Mouse (Mus musculus) hindbrain, postnatal 0 days (tissue): ENCODE data around the gene 2410131K14Rik. TPM values are rescaled to one million over a fixed set of nuclear protein-coding genes. Genes with fewer than 3 reads are reported as not detected.

Experiments
- ATAC-seq: fragments of 200-750 bp; cut with Nextera tagmentation; 2 replicates; pipeline ENCODE4 v1.8.0; 2017; ENCODE audit warnings: mild to moderate bottlenecking, moderate TSS enrichment, moderate library complexity
- DNase-seq: peaks from one replicate; pipeline ENCODE4 v3.0.0-alpha.2; 2015; ENCODE audit warnings: low spot score
- H3K27ac ChIP-seq: fragments of 300-500 bp; sonication (generic); 2 replicates; pipeline ENCODE4 v1.5.1; 2014; ENCODE audit warnings: mild to moderate bottlenecking
- H3K27me3 ChIP-seq: fragments of 300-500 bp; sonication (generic); 2 replicates; pipeline ENCODE4 v1.6.1; 2014; ENCODE audit warnings: low read length, mixed read lengths; ENCODE audit not compliant: insufficient read depth
- H3K36me3 ChIP-seq: fragments of 300-500 bp; sonication (generic); 2 replicates; pipeline ENCODE4 v1.6.1; 2014; ENCODE audit warnings: low read length, mixed read lengths; ENCODE audit not compliant: insufficient read depth
- H3K4me1 ChIP-seq: fragments of 300-500 bp; sonication (generic); 2 replicates; pipeline ENCODE4 v1.6.1; 2014; ENCODE audit warnings: antibody characterized with exemption, low read length, mixed read lengths; ENCODE audit not compliant: insufficient read depth
- H3K4me2 ChIP-seq: fragments of 300-500 bp; sonication (generic); 2 replicates; pipeline ENCODE4 v1.6.1; 2014; ENCODE audit warnings: low read depth, mild to moderate bottlenecking, low read length, moderate library complexity, mixed read lengths
- H3K4me3 ChIP-seq: fragments of 300-500 bp; sonication (generic); 2 replicates; pipeline ENCODE4 v1.5.1; 2014; ENCODE audit warnings: low read length
- H3K9ac ChIP-seq: fragments of 300-500 bp; sonication (generic); replicated peaks from 2 replicates; pipeline ENCODE4 v1.6.1; 2014; ENCODE audit warnings: mild to moderate bottlenecking, low read length, moderate library complexity, mixed read lengths
- H3K9me3 ChIP-seq: fragments of 300-500 bp; sonication (generic); 2 replicates; pipeline ENCODE4 v1.6.1; 2016; ENCODE audit warnings: low read length, mixed read lengths
- CTCF ChIP-seq: IDR thresholded peaks from 2 replicates; pipeline ENCODE4 v1.5.1; 2016; ENCODE audit warnings: antibody characterized with exemption, control low read depth, low read depth
- WGBS: fragments of 180-500 bp; shearing (Covaris S2); extraction: QIAGEN DNeasy Blood & Tissue Kit; methylation state at CpG from one replicate; pipeline ENCODE4 v1.1.7; 2014; 5-methylcytosine and 5-hydroxymethylcytosine counted together
- polyA plus RNA-seq: library from polyadenylated mRNA; unstranded; fragments of >200 nt; fragmentation: Nextera tagmentation; extraction: Ambion mirVana; gene quantifications from 2 replicates; pipeline ENCODE4 v1.2.1, GENCODE M21; 2015
- total RNA-seq: library from RNA; depleted of rRNA; stranded (reverse); fragments of >200 nt; gene quantifications from 2 replicates; pipeline ENCODE4 v1.2.3, GENCODE M21; 2014

The 2410131K14Rik gene
- total and polyA plus RNA-seq, 2 experiments from 2014 or later: 18.0 to 30.4 TPM

GRCm38 (mm10) chr5:118245606-118246308 lies 730 bp downstream of the 2410131K14Rik start:
- H3K4me2 ChIP-seq: peak overlapping the region; percentile 74
- H3K4me3 ChIP-seq: peak overlapping the region; percentile 51
- H3K27ac ChIP-seq: peak overlapping the region; percentile 85
- no peaks in the 10 kb centered on the region for H3K9me3 ChIP-seq
- H3K27me3 ChIP-seq: no peaks in the 10 kb centered on the region
- no peak for TF ChIP-seq CTCF
- peaks cover 23% of the 10 kb centered on the region; the same call in 1 of the 2 replicates for H3K36me3 ChIP-seq
- WGBS: 8% methylated on average over 15 of the region's 15 CpGs
- ATAC-seq (peak; percentile 13; the same call in 1 of the 2 replicates), DNase-seq (peak; percentile 21)
- no peaks in the 10 kb centered on the region for H3K4me1 ChIP-seq
- H3K9ac ChIP-seq: peak overlapping the region; percentile 71

- H3K9me3 ChIP-seq: no peaks in the 10 kb centered on the region
- H3K27me3 ChIP-seq: no peaks in the 10 kb centered on the region
- H3K4me1 ChIP-seq: no peaks in the 10 kb centered on the region
- H3K4me2 ChIP-seq: no peak overlapping the region
- no peak overlapping the region for H3K9ac ChIP-seq
- WGBS: 86% methylated on average over 8 of the region's 8 CpGs
- no peak overlapping the region for H3K4me3 ChIP-seq
- no peak for ATAC-seq
- no peak for DNase-seq
- no peak for TF ChIP-seq CTCF
- peaks cover 9% of the 10 kb centered on the region; the same call in 1 of the 2 replicates for H3K36me3 ChIP-seq
- no peak overlapping the region for H3K27ac ChIP-seq
Measured at GRCm38 (mm10) chr5:118247378-118247777, 2.4 kb downstream of the 2410131K14Rik start.

- Histone ChIP-seq H3K4me2 (no peak overlapping the region), H3K4me3 (no peak overlapping the region), H3K36me3 (0 out of 2 replicates have a peak, but pooled peaks cover 4% of the 10 kb centered on the region), H3K27ac (no peak overlapping the region), H3K4me1 (no peaks in the 10 kb centered on the region), H3K9ac (no peak overlapping the region), H3K27me3 (no peaks in the 10 kb centered on the region), H3K9me3 (no peaks in the 10 kb centered on the region)
- ATAC-seq (no peak), DNase-seq (no peak)
- WGBS: 64% methylated on average over 6 of the region's 7 CpGs
- TF ChIP-seq CTCF: no peak
Measured at GRCm38 (mm10) chr5:118250987-118251386, 6.0 kb downstream of the 2410131K14Rik start.

GRCm38 (mm10) chr5:118253551-118253950 lies 8.5 kb downstream of the 2410131K14Rik start:
- H3K9me3 ChIP-seq: no peaks in the 10 kb centered on the region
- no peak for TF ChIP-seq CTCF
- H3K27me3 ChIP-seq: no peaks in the 10 kb centered on the region
- ATAC-seq (no peak), DNase-seq (no peak)
- H3K9ac ChIP-seq: no peak overlapping the region
- H3K4me2 ChIP-seq: no peak overlapping the region
- H3K27ac ChIP-seq: no peak overlapping the region
- H3K4me1 ChIP-seq: no peaks in the 10 kb centered on the region
- H3K36me3 ChIP-seq: peaks cover 22% of the 10 kb centered on the region; the same call in 1 of the 2 replicates
- 85% methylated on average over 3 of the region's 3 CpGs for WGBS
- no peak overlapping the region for H3K4me3 ChIP-seq

GRCm38 (mm10) chr5:118256981-118257380 lies 12.0 kb downstream of the 2410131K14Rik start:
- no peak overlapping the region for H3K4me2 ChIP-seq
- ATAC-seq (no peak), DNase-seq (no peak)
- no peak overlapping the region for H3K9ac ChIP-seq
- H3K9me3 ChIP-seq: no peaks in the 10 kb centered on the region
- H3K36me3 ChIP-seq: peaks cover 36% of the 10 kb centered on the region
- peaks cover 7% of the 10 kb centered on the region; the same call in 1 of the 2 replicates for H3K4me1 ChIP-seq
- H3K27me3 ChIP-seq: no peaks in the 10 kb centered on the region
- no peak overlapping the region for H3K4me3 ChIP-seq
- 97% methylated on average over 4 of the region's 4 CpGs for WGBS
- no peak overlapping the region for H3K27ac ChIP-seq
- TF ChIP-seq CTCF: peak; percentile 29; the same call in 1 of the 2 replicates

GRCm38 (mm10) chr5:118259152-118259551 lies 14.1 kb downstream of the 2410131K14Rik start:
- H3K9me3 ChIP-seq: no peaks in the 10 kb centered on the region
- H3K4me1 ChIP-seq: peaks cover 7% of the 10 kb centered on the region; the same call in 1 of the 2 replicates
- H3K36me3 ChIP-seq: peaks cover 42% of the 10 kb centered on the region
- H3K27me3 ChIP-seq: no peaks in the 10 kb centered on the region
- H3K9ac ChIP-seq: no peak overlapping the region
- H3K27ac ChIP-seq: no peak overlapping the region
- 29% methylated on average over 6 of the region's 6 CpGs for WGBS
- H3K4me3 ChIP-seq: no peak overlapping the region
- peak; percentile 55 for ATAC-seq
- no peak for TF ChIP-seq CTCF
- DNase-seq: peak; percentile 66
- H3K4me2 ChIP-seq: no peak overlapping the region

GRCm38 (mm10) chr5:118259636-118260035 lies 14.6 kb downstream of the 2410131K14Rik start:
- Histone ChIP-seq H3K4me2 (no peak overlapping the region), H3K9ac (no peak overlapping the region), H3K4me1 (peaks cover 7% of the 10 kb centered on the region; the same call in 1 of the 2 replicates), H3K36me3 (peaks cover 42% of the 10 kb centered on the region), H3K4me3 (no peak overlapping the region), H3K27ac (no peak overlapping the region), H3K27me3 (no peaks in the 10 kb centered on the region), H3K9me3 (no peaks in the 10 kb centered on the region)
- no peak for ATAC-seq
- no peak for TF ChIP-seq CTCF
- no peak for DNase-seq
- 81% methylated on average over 6 of the region's 6 CpGs for WGBS
